Mouse (Mus musculus): ENCODE data around the gene Snx13. TPM values are rescaled to one million over a fixed set of nuclear protein-coding genes. Genes with fewer than 3 reads are reported as not detected.

Snx13 gene
- polyA plus RNA-seq, 1 experiment from 2014 or later: 23.2 TPM

DNA sequence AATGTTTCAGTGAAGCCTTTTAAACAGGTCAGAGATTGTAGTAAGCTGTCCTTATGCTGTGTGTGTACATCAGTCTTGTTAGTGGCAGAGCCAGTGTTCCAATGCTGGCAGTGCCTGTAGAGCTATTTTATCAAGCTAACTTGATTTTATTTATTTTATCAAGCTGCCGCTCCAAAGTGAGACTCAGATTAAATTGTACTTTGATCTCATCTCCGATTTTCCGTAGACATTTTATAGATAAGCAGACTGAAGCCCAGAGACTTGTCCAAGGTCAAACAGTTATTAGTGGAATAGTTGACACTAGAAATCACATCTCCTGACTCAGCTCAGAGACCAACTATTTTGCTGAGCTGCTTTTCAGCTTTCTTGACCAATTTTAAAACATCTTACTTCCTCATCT, 1.9 kb downstream of the Snx13 start:
- Histone ChIP-seq H3K4me2 (no peak overlapping the region), H3K4me1 (replicated peaks) (peaks cover 16% of the 10 kb centered on the region), H3K27me3 (no peaks in the 10 kb centered on the region), H3K36me3 (no peaks in the 10 kb centered on the region), H3K9me3 (no peaks in the 10 kb centered on the region), H3K4me3 (replicated peaks) (no peak overlapping the region), H3K9ac (replicated peaks) (no peak overlapping the region), H3K27ac (no peak overlapping the region)
- ATAC-seq (ENCODE audit: insufficient number of reproducible peaks, insufficient read depth, low FRiP score, low TSS enrichment, low read depth): no peak
- WGBS: 92% methylated on average over 3 of the region's 3 CpGs

DNA sequence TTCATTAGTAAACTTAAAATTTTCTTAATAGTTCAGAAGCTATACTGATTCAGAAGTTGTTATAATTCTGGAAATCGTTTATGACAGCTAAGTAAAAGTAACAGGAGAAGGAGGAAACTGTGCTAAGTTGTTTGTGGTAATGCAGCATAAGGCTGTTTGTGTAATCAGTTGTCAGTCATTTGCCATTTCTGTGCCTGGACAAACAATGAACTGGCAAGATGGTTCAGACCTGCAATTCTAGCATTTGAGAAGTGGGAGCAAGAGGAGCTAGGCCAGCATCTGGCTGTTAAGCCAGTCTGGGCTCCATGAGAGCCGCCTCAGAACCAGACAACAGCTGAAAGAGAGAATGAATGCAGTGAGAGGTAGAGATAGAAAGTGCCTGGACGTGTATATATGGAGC, 3.5 kb downstream of the Snx13 start:
- no peak for ATAC-seq (ENCODE audit: insufficient number of reproducible peaks, insufficient read depth, low FRiP score, low TSS enrichment, low read depth)
- Histone ChIP-seq H3K36me3 (no peaks in the 10 kb centered on the region), H3K9ac (replicated peaks) (no peak overlapping the region), H3K27ac (no peak overlapping the region), H3K4me3 (replicated peaks) (no peak overlapping the region), H3K4me2 (no peak overlapping the region), H3K9me3 (no peaks in the 10 kb centered on the region), H3K27me3 (no peaks in the 10 kb centered on the region), H3K4me1 (replicated peaks) (peaks cover 16% of the 10 kb centered on the region)
- WGBS: 72% methylated on average over 3 of the region's 3 CpGs

DNA sequence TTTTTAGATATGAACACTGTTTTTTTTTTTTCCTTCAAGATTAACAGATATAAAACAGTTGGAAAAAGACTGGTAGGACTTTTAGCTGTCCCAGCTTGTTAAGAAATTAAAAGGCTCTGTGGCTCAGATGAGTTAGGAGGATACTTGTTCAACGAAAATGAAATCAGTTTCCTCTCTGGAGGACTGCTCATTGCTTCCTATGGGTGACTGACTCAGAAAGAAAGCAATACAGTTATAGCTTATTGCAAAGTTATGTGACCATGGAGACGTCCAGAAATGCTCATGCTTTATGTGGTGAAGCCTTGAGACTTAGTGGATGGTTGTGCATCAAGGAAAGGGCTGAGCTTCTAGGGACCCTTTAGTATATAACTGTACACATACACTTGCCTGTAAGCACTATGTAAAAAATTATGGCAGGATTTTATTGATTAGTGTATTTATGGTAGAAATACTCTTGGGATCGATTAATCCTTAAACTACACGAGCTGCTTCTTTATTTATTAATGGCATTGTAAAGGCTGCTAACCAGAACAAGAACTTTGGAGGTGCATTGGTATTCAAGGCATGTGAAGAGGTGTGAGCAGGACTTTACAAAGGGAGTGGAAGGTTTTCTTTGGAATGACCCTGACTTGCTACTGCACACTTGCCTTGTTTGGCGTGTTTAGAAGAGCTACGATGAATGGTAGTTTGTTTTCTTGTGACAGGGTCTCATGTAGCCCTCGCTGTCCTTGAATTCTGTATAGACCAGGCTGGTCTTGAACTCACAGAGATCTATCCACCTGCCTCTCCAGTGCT, 4.2 kb downstream of the Snx13 start:
- Histone ChIP-seq H3K27me3 (no peaks in the 10 kb centered on the region), H3K9ac (replicated peaks) (no peak overlapping the region), H3K9me3 (no peaks in the 10 kb centered on the region), H3K27ac (no peak overlapping the region), H3K4me1 (replicated peaks) (peaks cover 16% of the 10 kb centered on the region), H3K4me2 (no peak overlapping the region), H3K36me3 (no peaks in the 10 kb centered on the region), H3K4me3 (replicated peaks) (no peak overlapping the region)
- WGBS: 77% methylated on average over 7 of the region's 7 CpGs
- no peak for ATAC-seq (ENCODE audit: insufficient number of reproducible peaks, insufficient read depth, low FRiP score, low TSS enrichment, low read depth)

DNA sequence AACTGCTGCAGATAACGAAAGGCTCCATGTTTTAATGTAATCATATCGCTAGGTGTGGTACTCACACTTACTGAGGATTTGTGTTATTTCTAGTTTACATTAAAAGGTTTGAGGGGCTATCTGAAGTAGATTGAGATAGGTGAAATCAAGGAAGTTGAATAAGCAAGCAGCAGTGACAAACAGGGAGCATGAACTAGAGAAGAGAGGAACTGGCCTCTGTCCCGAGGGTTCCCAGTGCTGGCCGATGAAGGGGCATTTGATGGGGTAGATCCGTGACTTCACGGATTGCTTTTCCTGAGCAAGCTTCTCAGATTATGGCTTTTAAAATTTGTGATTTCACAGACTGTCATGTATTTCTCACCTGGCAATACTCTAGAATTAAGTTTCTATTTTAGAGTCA, 7.4 kb downstream of the Snx13 start:
- Histone ChIP-seq H3K9me3 (peaks cover 3% of the 10 kb centered on the region; the same call in 1 of the 2 replicates), H3K4me3 (replicated peaks) (no peak overlapping the region), H3K4me1 (replicated peaks) (peaks cover 9% of the 10 kb centered on the region), H3K27me3 (no peaks in the 10 kb centered on the region), H3K9ac (replicated peaks) (no peak overlapping the region), H3K36me3 (peaks cover 3% of the 10 kb centered on the region; the same call in 1 of the 2 replicates), H3K27ac (no peak overlapping the region), H3K4me2 (no peak overlapping the region)
- no peak for ATAC-seq (ENCODE audit: insufficient number of reproducible peaks, insufficient read depth, low FRiP score, low TSS enrichment, low read depth)
- WGBS: 87% methylated on average over 6 of the region's 6 CpGs

DNA sequence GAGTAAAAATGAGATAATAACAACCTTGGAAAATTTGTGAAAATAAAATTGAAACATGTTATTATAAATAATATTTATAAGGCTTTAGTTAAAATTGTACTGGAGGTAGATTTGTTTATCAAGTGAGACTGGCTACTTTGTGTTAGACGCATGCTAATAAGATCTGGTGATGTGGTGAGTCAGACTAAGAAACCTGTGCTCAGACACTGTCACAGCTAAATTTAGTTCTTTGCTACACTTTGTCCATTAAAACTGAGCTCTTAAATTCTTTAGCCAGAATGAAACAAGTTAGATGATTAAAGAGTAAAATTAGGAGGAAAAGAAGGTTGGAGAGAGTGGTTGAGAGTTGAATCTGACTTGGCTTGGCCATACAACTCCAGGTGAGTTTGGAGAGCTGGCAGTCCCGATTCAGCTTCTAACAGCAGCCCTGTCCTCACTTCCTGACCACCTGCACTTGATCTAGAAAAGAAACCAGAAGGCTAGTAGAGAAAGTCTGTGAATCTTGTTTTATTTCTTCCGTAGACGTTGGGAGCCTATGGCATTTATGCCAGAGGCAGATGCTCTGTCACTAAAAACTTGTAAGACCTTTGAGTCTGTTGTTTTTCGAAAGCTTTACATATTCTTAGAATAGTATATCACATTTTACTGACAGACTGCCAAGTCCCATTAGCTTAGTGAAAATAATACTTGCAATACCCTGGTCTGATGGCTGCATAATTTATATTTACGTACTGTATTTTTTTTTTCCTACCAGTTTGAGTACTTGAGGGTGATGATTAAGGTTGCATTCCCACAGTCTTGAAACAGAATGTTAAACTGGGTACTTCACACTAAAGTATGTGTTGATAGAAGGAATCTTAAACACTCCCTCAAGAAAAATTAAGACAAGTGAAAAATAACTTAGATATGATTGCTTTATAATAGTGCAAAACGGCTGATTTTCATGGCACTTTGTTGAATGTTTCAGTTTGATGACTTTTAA, 8.4 kb downstream of the Snx13 start:
- Histone ChIP-seq H3K4me2 (no peak overlapping the region), H3K27ac (no peak overlapping the region), H3K4me3 (replicated peaks) (no peak overlapping the region), H3K36me3 (peaks cover 3% of the 10 kb centered on the region; the same call in 1 of the 2 replicates), H3K9me3 (peaks cover 3% of the 10 kb centered on the region; the same call in 1 of the 2 replicates), H3K4me1 (replicated peaks) (peaks cover 9% of the 10 kb centered on the region), H3K9ac (replicated peaks) (no peak overlapping the region), H3K27me3 (no peaks in the 10 kb centered on the region)
- WGBS: 65% methylated on average over 7 of the region's 7 CpGs
- no peak for ATAC-seq (ENCODE audit: insufficient number of reproducible peaks, insufficient read depth, low FRiP score, low TSS enrichment, low read depth)

DNA sequence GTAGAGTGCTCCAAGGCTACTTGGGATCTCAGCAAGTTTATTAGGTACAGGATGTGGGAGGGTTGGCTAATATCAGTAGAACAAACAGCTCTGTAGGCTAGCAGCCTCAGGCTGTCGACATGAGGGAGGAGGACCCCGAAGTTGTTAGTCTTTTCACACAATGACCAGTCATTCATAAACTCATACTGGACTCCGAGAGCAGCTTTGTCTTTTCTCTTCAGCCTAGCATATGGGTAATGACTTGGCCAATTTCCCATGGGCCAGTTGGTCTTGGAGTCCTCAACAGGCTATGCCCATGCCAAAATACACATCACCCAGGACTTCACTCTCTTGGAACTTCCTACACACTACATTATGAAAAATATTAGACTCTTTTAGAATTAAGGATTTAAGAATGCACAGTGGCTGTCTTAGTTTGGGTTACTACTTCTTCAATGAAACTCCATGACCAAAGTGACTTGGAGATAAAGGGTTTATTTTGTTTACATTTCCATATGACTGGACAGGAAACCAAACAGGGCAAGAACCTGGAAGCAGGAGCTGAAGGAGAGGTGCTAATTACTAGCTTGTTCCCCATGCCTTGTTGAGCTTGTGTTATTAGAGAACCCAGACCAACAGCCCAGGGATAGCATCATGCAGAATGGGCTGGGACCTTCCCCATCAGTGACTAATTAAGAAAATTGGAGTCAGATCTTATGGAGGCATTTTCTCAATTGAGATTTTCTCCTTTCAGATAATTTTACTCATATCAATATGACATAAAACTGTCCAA, 16.9 kb downstream of the Snx13 start:
- no peaks in the 10 kb centered on the region for H3K36me3 ChIP-seq
- no peak overlapping the region for H3K4me2 ChIP-seq
- no peak overlapping the region for H3K9ac ChIP-seq (replicated peaks)
- 83% methylated on average over 3 of the region's 3 CpGs for WGBS
- H3K4me3 ChIP-seq (replicated peaks): no peak overlapping the region
- no peaks in the 10 kb centered on the region for H3K4me1 ChIP-seq (replicated peaks)
- no peak for ATAC-seq (ENCODE audit: insufficient number of reproducible peaks, insufficient read depth, low FRiP score, low TSS enrichment, low read depth)
- H3K9me3 ChIP-seq: no peaks in the 10 kb centered on the region
- no peak overlapping the region for H3K27ac ChIP-seq
- no peaks in the 10 kb centered on the region for H3K27me3 ChIP-seq

DNA sequence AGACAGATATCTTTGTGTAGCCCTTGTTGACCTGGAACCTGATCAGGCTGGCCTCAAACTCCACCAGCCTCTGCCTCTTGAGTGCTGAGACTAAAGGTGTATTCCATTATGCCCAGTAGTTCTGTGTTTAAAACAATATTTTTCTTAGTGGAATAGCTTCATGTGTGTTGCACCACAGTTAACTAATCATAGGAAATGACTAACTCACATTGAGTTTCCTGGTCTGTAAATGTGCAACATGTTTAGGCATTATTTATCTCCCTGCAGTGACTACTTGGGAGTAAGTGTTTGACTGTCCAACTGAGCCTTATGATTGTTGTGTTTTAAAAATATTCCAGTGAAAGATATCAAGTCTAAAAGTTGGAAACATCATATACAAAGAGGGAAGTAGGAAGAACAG, 20.6 kb downstream of the Snx13 start:
- Histone ChIP-seq H3K27me3 (no peaks in the 10 kb centered on the region), H3K36me3 (no peaks in the 10 kb centered on the region), H3K4me3 (replicated peaks) (no peak overlapping the region), H3K4me2 (no peak overlapping the region), H3K9ac (replicated peaks) (no peak overlapping the region), H3K27ac (no peak overlapping the region), H3K4me1 (replicated peaks) (no peaks in the 10 kb centered on the region), H3K9me3 (no peaks in the 10 kb centered on the region)
- ATAC-seq (ENCODE audit: insufficient number of reproducible peaks, insufficient read depth, low FRiP score, low TSS enrichment, low read depth): no peak

DNA sequence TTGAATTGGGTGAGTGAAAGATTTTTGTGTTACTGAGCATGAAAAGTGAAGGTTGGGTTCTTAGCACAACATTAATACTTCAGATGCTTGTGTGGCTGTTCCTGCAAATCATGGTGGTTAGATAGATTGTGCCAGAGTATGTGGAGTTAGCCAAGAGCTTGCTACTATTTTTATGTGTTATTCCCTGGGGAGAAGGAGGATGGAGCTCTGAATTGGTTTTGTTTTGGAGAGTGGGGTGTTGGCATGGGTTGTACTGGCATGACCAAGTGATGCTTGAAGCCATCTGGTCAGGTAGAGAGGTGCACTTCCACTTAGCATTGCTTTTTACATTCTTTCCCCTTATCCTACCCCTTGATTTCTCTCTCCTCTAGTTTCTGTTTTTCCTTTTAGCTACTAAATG, 24.4 kb downstream of the Snx13 start:
- H3K4me2 ChIP-seq: no peak overlapping the region
- H3K9me3 ChIP-seq: no peaks in the 10 kb centered on the region
- H3K27me3 ChIP-seq: no peaks in the 10 kb centered on the region
- H3K4me3 ChIP-seq (replicated peaks): no peak overlapping the region
- no peaks in the 10 kb centered on the region for H3K36me3 ChIP-seq
- no peaks in the 10 kb centered on the region for H3K4me1 ChIP-seq (replicated peaks)
- no peak for ATAC-seq (ENCODE audit: insufficient number of reproducible peaks, insufficient read depth, low FRiP score, low TSS enrichment, low read depth)
- no peak overlapping the region for H3K27ac ChIP-seq
- no peak overlapping the region for H3K9ac ChIP-seq (replicated peaks)

DNA sequence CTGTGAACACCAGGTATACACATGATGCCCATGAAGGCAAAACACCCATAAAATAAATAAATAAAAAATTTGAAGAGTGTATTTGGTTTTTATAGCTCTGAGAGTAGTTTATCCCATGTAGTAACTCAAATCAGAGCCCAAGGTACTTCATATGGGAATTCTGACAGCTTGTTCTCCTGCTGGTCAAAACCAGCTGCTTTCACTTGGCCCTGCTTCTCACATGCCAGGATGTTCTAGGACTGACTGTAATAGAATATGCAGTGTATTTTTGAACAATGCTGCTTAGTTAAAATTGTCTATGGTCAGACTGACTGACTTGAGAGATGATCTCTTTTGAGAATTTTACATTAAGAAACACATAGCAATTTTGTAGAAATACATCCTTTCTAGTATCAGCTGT, 25.2 kb downstream of the Snx13 start:
- Histone ChIP-seq H3K9me3 (no peaks in the 10 kb centered on the region), H3K36me3 (no peaks in the 10 kb centered on the region), H3K27ac (no peak overlapping the region), H3K4me2 (no peak overlapping the region), H3K27me3 (no peaks in the 10 kb centered on the region), H3K4me3 (replicated peaks) (no peak overlapping the region), H3K4me1 (replicated peaks) (no peaks in the 10 kb centered on the region), H3K9ac (replicated peaks) (no peak overlapping the region)
- no peak for ATAC-seq (ENCODE audit: insufficient number of reproducible peaks, insufficient read depth, low FRiP score, low TSS enrichment, low read depth)

DNA sequence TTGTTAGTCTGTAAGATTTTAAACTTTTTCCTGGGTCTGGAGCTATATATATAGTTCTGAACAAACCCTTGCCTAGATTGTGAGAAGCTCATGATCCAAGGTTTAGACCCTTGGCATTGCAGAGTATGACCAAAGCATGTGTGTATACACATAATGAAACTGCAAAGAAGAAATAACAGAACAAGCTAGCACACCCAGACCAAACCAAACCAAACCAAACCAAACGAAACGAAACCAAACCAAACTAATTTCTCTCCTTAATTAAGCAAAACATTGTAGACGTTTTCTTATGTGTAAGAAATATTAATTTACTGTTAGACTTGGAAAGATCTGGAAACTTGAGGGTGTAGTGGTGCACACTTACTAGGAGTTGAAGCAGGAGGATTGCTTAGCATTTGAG, 29.0 kb downstream of the Snx13 start:
- H3K9ac ChIP-seq (replicated peaks): no peak overlapping the region
- no peak overlapping the region for H3K27ac ChIP-seq
- WGBS: 81% methylated on average over 3 of the region's 3 CpGs
- no peaks in the 10 kb centered on the region for H3K4me1 ChIP-seq (replicated peaks)
- no peak for ATAC-seq (ENCODE audit: insufficient number of reproducible peaks, insufficient read depth, low FRiP score, low TSS enrichment, low read depth)
- H3K36me3 ChIP-seq: no peaks in the 10 kb centered on the region
- no peak overlapping the region for H3K4me2 ChIP-seq
- no peaks in the 10 kb centered on the region for H3K9me3 ChIP-seq
- H3K4me3 ChIP-seq (replicated peaks): no peak overlapping the region
- H3K27me3 ChIP-seq: no peaks in the 10 kb centered on the region

DNA sequence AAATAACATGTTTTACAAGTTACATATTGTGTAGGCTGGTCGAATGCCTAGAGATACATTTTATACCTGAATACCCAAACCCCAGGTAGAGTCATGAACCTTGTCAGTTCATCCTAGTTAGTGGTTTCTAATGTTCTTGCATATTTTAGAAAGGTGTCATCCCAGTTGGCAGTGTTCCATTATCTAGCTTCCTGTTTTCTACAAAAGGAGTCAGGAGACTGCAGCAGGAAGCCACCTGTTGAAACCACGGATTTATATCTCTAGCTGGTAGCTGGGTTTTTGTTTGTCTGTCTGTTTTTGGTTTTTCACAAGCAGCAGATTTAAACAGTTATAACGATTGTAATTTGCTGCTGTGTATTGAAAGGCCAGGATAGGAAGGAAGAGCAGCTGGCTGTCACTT, 76.6 kb downstream of the Snx13 start:
- no peak for ATAC-seq (ENCODE audit: insufficient number of reproducible peaks, insufficient read depth, low FRiP score, low TSS enrichment, low read depth)
- Histone ChIP-seq H3K27me3 (no peaks in the 10 kb centered on the region), H3K9ac (replicated peaks) (no peak overlapping the region), H3K4me3 (replicated peaks) (no peak overlapping the region), H3K9me3 (no peaks in the 10 kb centered on the region), H3K27ac (no peak overlapping the region), H3K4me2 (no peak overlapping the region), H3K4me1 (replicated peaks) (no peaks in the 10 kb centered on the region), H3K36me3 (peaks cover 24% of the 10 kb centered on the region; the same call in 1 of the 2 replicates)
- 85% methylated on average over 3 of the region's 3 CpGs for WGBS
